Mouse (Mus musculus) MEL (cell line): Measurements from ENCODE around the gene Adgre1. TPM values are rescaled to one million over a fixed set of nuclear protein-coding genes. Genes with fewer than 3 reads are reported as not detected.

Source experiments
- DNase-seq: peaks from one replicate; pipeline ENCODE4 v3.0.0; 2011; ENCODE audit warnings: low read depth, low spot score
- H3K27ac ChIP-seq: 2 replicates; pipeline ENCODE4 v1.5.1; 2012; ENCODE audit warnings: low read depth, mild to moderate bottlenecking, control low read depth, low read length, moderate library complexity; ENCODE audit not compliant: control insufficient read depth
- H3K27me3 ChIP-seq, 2 experiments: fragments of 150-350 bp in 1 of 2; sonication (generic) in 1 of 2; 2 replicates each; pipeline ENCODE4 v1.6.1; 2012; ENCODE audit warnings: low read length in 2 of 2, mild to moderate bottlenecking in 2 of 2, improper control_type of control experiment in 1 of 2, moderate library complexity in 1 of 2; ENCODE audit not compliant: insufficient read depth in 2 of 2, control insufficient read depth in 1 of 2
- H3K36me3 ChIP-seq, 2 experiments: 2 replicates each; pipeline ENCODE4 v1.6.1; 2012 to 2014; ENCODE audit warnings: low read length in 2 of 2, improper control_type of control experiment in 1 of 2, inconsistent platforms in 1 of 2, mild to moderate bottlenecking in 1 of 2; ENCODE audit not compliant: insufficient read depth in 2 of 2, control insufficient read depth in 1 of 2
- H3K4me1 ChIP-seq, 2 experiments: fragments of 150-350 bp in 1 of 2; sonication (generic) in 1 of 2; 2 replicates each; pipeline ENCODE4 v1.6.1; 2012; ENCODE audit warnings: low read length in 2 of 2, improper control_type of control experiment in 1 of 2, mild to moderate bottlenecking in 1 of 2; ENCODE audit not compliant: insufficient read depth in 2 of 2, control insufficient read depth in 1 of 2
- H3K4me3 ChIP-seq, 2 experiments: fragments of 150-350 bp in 1 of 2; sonication (generic) in 1 of 2; 2 replicates each; pipeline ENCODE4 v1.5.1; 2012; ENCODE audit warnings: low read depth in 2 of 2, low read length in 2 of 2, mild to moderate bottlenecking in 2 of 2, moderate library complexity in 2 of 2, control low read depth in 1 of 2, improper control_type of control experiment in 1 of 2; ENCODE audit not compliant: control insufficient read depth in 1 of 2, insufficient read depth in 1 of 2
- H3K79me2 ChIP-seq: 2 replicates; pipeline ENCODE4 v1.6.1; 2012; ENCODE audit warnings: mild to moderate bottlenecking, low read length, moderate library complexity; ENCODE audit not compliant: control insufficient read depth, poor library complexity, insufficient read depth
- H3K9ac ChIP-seq: 2 replicates; pipeline ENCODE4 v1.6.1; 2012; ENCODE audit warnings: low read depth, mild to moderate bottlenecking, control low read depth, low read length, moderate library complexity; ENCODE audit not compliant: control insufficient read depth, poor library complexity, severe bottlenecking
- H3K9me3 ChIP-seq: fragments of 150-350 bp; sonication (generic); replicated peaks from 2 replicates; pipeline ENCODE4 v1.6.1; 2012; ENCODE audit warnings: mild to moderate bottlenecking, low read length, improper control_type of control experiment, moderate library complexity; ENCODE audit not compliant: insufficient read depth
- CTCF ChIP-seq, 3 experiments: IDR thresholded peaks in 2 of 3; conservative IDR thresholded peaks in 1 of 3; 2 replicates each; pipeline ENCODE4 v1.5.1; 2011 to 2012; ENCODE audit warnings: low read length in 3 of 3, low read depth in 2 of 3, mild to moderate bottlenecking in 2 of 3, improper control_type of control experiment in 1 of 3, inconsistent platforms in 1 of 3, mixed read lengths in 1 of 3, moderate library complexity in 1 of 3; ENCODE audit not compliant: control insufficient read depth in 1 of 3, insufficient read depth in 1 of 3, poor library complexity in 1 of 3, severe bottlenecking in 1 of 3
- E2F4 ChIP-seq: IDR thresholded peaks from 2 replicates; pipeline ENCODE4 v1.6.1; 2011; ENCODE audit warnings: low read depth, low read length, improper control_type of control experiment, borderline replicate concordance
- EP300 ChIP-seq, 2 experiments: IDR thresholded peaks; 2 replicates each; pipeline ENCODE4 v1.6.1; 2011; ENCODE audit warnings: improper control_type of control experiment in 2 of 2, low read length in 2 of 2, low read depth in 1 of 2, mild to moderate bottlenecking in 1 of 2
- GABPA ChIP-seq: IDR thresholded peaks from 2 replicates; pipeline ENCODE4 v1.6.1; 2012; ENCODE audit warnings: low read depth, mild to moderate bottlenecking, inconsistent platforms, low read length, improper control_type of control experiment, moderate library complexity
- GATA1 ChIP-seq: IDR thresholded peaks from 2 replicates; pipeline ENCODE4 v1.6.1; 2011; ENCODE audit warnings: low read depth, low read length, improper control_type of control experiment
- HCFC1 ChIP-seq: IDR thresholded peaks from 2 replicates; pipeline ENCODE4 v1.6.1; 2012; ENCODE audit warnings: low read depth, mild to moderate bottlenecking, inconsistent platforms, low read length, improper control_type of control experiment, moderate library complexity
- MAFK ChIP-seq: IDR thresholded peaks from 2 replicates; pipeline ENCODE4 v1.6.1; 2011; ENCODE audit warnings: low read depth, mild to moderate bottlenecking, low read length, improper control_type of control experiment, borderline replicate concordance
- MAX ChIP-seq: IDR thresholded peaks from 2 replicates; pipeline ENCODE4 v1.6.1; 2011; ENCODE audit warnings: low read length, improper control_type of control experiment
- MAZ ChIP-seq: IDR thresholded peaks from 2 replicates; pipeline ENCODE4 v1.6.1; 2012; ENCODE audit warnings: low read depth, mild to moderate bottlenecking, inconsistent platforms, low read length, improper control_type of control experiment
- MXI1 ChIP-seq: IDR thresholded peaks from 2 replicates; pipeline ENCODE4 v1.6.1; 2011; ENCODE audit warnings: mild to moderate bottlenecking, low read depth, low read length, improper control_type of control experiment
- MYB ChIP-seq: IDR thresholded peaks from 2 replicates; pipeline ENCODE4 v1.6.1; 2011; ENCODE audit warnings: mild to moderate bottlenecking, low read depth, low read length, improper control_type of control experiment
- MYC ChIP-seq: IDR thresholded peaks from 2 replicates; pipeline ENCODE4 v1.6.1; 2011; ENCODE audit warnings: low read depth, mild to moderate bottlenecking, low read length, improper control_type of control experiment, moderate library complexity
- NELFE ChIP-seq: IDR thresholded peaks from 2 replicates; pipeline ENCODE4 v1.6.1; 2011; ENCODE audit warnings: low read depth, low read length, improper control_type of control experiment
- POLR2A ChIP-seq, 2 experiments: IDR thresholded peaks; 2 replicates each; pipeline ENCODE4 v1.6.1; 2011 to 2012; ENCODE audit warnings: low read length in 2 of 2, mild to moderate bottlenecking in 2 of 2, control low read depth in 1 of 2, improper control_type of control experiment in 1 of 2, low read depth in 1 of 2, moderate library complexity in 1 of 2; ENCODE audit not compliant: control insufficient read depth in 1 of 2, insufficient read depth in 1 of 2, poor library complexity in 1 of 2
- POLR2AphosphoS2 ChIP-seq: IDR thresholded peaks from 2 replicates; pipeline ENCODE4 v1.6.1; 2011; ENCODE audit warnings: low read length, improper control_type of control experiment
- RAD21 ChIP-seq: IDR thresholded peaks from 2 replicates; pipeline ENCODE4 v1.6.1; 2011; ENCODE audit warnings: mild to moderate bottlenecking, low read depth, low read length, improper control_type of control experiment
- RCOR1 ChIP-seq: IDR thresholded peaks from 2 replicates; pipeline ENCODE4 v1.6.1; 2012; ENCODE audit warnings: low read depth, mild to moderate bottlenecking, inconsistent platforms, low read length, improper control_type of control experiment
- SIN3A ChIP-seq: IDR thresholded peaks from 2 replicates; pipeline ENCODE4 v1.6.1; 2012; ENCODE audit warnings: low read length, improper control_type of control experiment, inconsistent platforms
- SMC3 ChIP-seq: IDR thresholded peaks from 2 replicates; pipeline ENCODE4 v1.6.1; 2011; ENCODE audit warnings: low read depth, low read length, improper control_type of control experiment
- TAL1 ChIP-seq: IDR thresholded peaks from 2 replicates; pipeline ENCODE4 v1.6.1; 2012; ENCODE audit warnings: mild to moderate bottlenecking, inconsistent platforms, low read length, moderate library complexity, mixed read lengths
- TCF12 ChIP-seq: IDR thresholded peaks from 2 replicates; pipeline ENCODE4 v1.6.1; 2014; ENCODE audit warnings: low read depth, mild to moderate bottlenecking, inconsistent platforms, low read length, improper control_type of control experiment, moderate library complexity
- UBTF ChIP-seq: IDR thresholded peaks from 2 replicates; pipeline ENCODE4 v1.6.1; 2012; ENCODE audit warnings: low read depth, mild to moderate bottlenecking, inconsistent platforms, low read length, improper control_type of control experiment, moderate library complexity, borderline replicate concordance; ENCODE audit not compliant: insufficient read depth
- USF1 ChIP-seq: IDR thresholded peaks from 2 replicates; pipeline ENCODE4 v1.6.1; 2014; ENCODE audit warnings: low read depth, mild to moderate bottlenecking, inconsistent platforms, low read length, improper control_type of control experiment, moderate library complexity
- USF2 ChIP-seq, 2 experiments: IDR thresholded peaks; 2 replicates each; pipeline ENCODE4 v1.6.1; 2011 to 2012; ENCODE audit warnings: improper control_type of control experiment in 2 of 2, low read length in 2 of 2, borderline replicate concordance in 1 of 2, inconsistent platforms in 1 of 2, low read depth in 1 of 2, mild to moderate bottlenecking in 1 of 2; ENCODE audit not compliant: insufficient read depth in 1 of 2
- ZC3H11A ChIP-seq: IDR thresholded peaks from 2 replicates; pipeline ENCODE4 v1.6.1; 2012; ENCODE audit warnings: low read depth, mild to moderate bottlenecking, inconsistent platforms, low read length, improper control_type of control experiment
- ZKSCAN1 ChIP-seq: IDR thresholded peaks from 2 replicates; pipeline ENCODE4 v1.6.1; 2012; ENCODE audit warnings: low read depth, mild to moderate bottlenecking, inconsistent platforms, low read length, improper control_type of control experiment, moderate library complexity
- polyA plus RNA-seq, 2 experiments: library from polyadenylated mRNA; stranded (reverse) in 1 of 2; unstranded in 1 of 2; fragments of >175 nt in 1 of 2; fragments of >200 nt in 1 of 2; gene quantifications; 2 replicates each; pipeline versions ENCODE4 v1.2.1 to v1.2.4; 2012; ENCODE audit warnings: low replicate concordance in 2 of 2, low read depth in 1 of 2; ENCODE audit not compliant: insufficient read length in 2 of 2, insufficient read depth in 1 of 2, missing spikeins in 1 of 2
- total RNA-seq: library from RNA; depleted of rRNA; stranded (reverse); fragments of 300-350 nt; gene quantifications from 2 replicates; pipeline ENCODE4 v1.2.3, GENCODE M21; 2012

Gene Adgre1
- total and polyA plus RNA-seq, 3 experiments, result not detected

- TF ChIP-seq CTCF (IDR thresholded peaks at IDR 0.05 in 2 of 3, conservative IDR thresholded peaks at IDR 0.05 in 1 of 3; ENCODE audit: control insufficient read depth in 1 of 3, insufficient read depth in 1 of 3, low read depth in 2 of 3, low read length in 3 of 3, poor library complexity in 1 of 3, severe bottlenecking in 1 of 3), result no peak
- no peak for TF ChIP-seq ZKSCAN1
- TF ChIP-seq POLR2AphosphoS2, result no peak
- no peak for TF ChIP-seq USF1
- TF ChIP-seq RAD21, result no peak
- TF ChIP-seq TCF12, result peak; percentile 58; the same call in 1 of the 2 replicates
- no peak for TF ChIP-seq UBTF
- peak; percentile 76 for TF ChIP-seq RCOR1
- no peak for TF ChIP-seq USF2 (IDR thresholded peaks at IDR 0.05; ENCODE audit: borderline replicate concordance in 1 of 2, insufficient read depth in 1 of 2, low read depth in 1 of 2, low read length in 2 of 2)
- TF ChIP-seq GATA1, result peak; percentile 39; the same call in 1 of the 2 replicates
These were observed 11.5 kb upstream of the Adgre1 start (continued) for GRCm38 (mm10) chr17:57347017-57347416.

- H3K27me3 ChIP-seq, result no peaks in the 10 kb centered on the region; a peak in 1 of 4 replicates
- H3K9ac ChIP-seq, result no peak overlapping the region
- H3K36me3 ChIP-seq, result peaks cover 0 to 8% of the 10 kb centered on the region in 2 experiments; a peak in 2 of 4 replicates
- no peak overlapping the region for H3K4me3 ChIP-seq
- no peaks in the 10 kb centered on the region for H3K9me3 ChIP-seq
- H3K27ac ChIP-seq, result no peak overlapping the region
- DNase-seq, result peak; percentile 68
- H3K4me1 ChIP-seq, result peaks cover 3 to 16% of the 10 kb centered on the region in 2 experiments
- no peaks in the 10 kb centered on the region for H3K79me2 ChIP-seq
- peak; percentile 50; the same call in 1 of the 2 replicates for TF ChIP-seq MAX
- TF ChIP-seq TAL1, result peak; percentile 29
- peak in 1 of 2 experiments; percentile 8; a peak in 1 of 4 replicates for TF ChIP-seq EP300 (IDR thresholded peaks at IDR 0.05; ENCODE audit: low read depth in 1 of 2, low read length in 2 of 2)
- TF ChIP-seq MYC, result 0 out of 2 replicates have a peak, but pooled peaks have one; percentile 27
- TF ChIP-seq MAZ, result no peak
- TF ChIP-seq, all 39 proteins: peak for 4
These were observed 10.7 kb upstream of the Adgre1 start for GRCm38 (mm10) chr17:57347781-57348180.

GRCm38 (mm10) chr17:57349067-57349466, 9.4 kb upstream of the Adgre1 start:
- Histone ChIP-seq H3K27me3 (no peaks in the 10 kb centered on the region; a peak in 1 of 4 replicates), H3K36me3 (peaks cover 0 to 8% of the 10 kb centered on the region in 2 experiments; a peak in 2 of 4 replicates), H3K9ac (no peak overlapping the region), H3K27ac (no peak overlapping the region), H3K79me2 (no peaks in the 10 kb centered on the region), H3K4me1 (peaks cover 3 to 15% of the 10 kb centered on the region in 2 experiments), H3K9me3 (no peaks in the 10 kb centered on the region), H3K4me3 (no peak overlapping the region)
- no peak for DNase-seq
- no peak for TF ChIP-seq MAFK
- no peak for TF ChIP-seq POLR2A (IDR thresholded peaks at IDR 0.05; ENCODE audit: control insufficient read depth in 1 of 2, insufficient read depth in 1 of 2, low read depth in 1 of 2, low read length in 2 of 2, poor library complexity in 1 of 2)
- TF ChIP-seq CTCF (IDR thresholded peaks at IDR 0.05 in 2 of 3, conservative IDR thresholded peaks at IDR 0.05 in 1 of 3; ENCODE audit: control insufficient read depth in 1 of 3, insufficient read depth in 1 of 3, low read depth in 2 of 3, low read length in 3 of 3, poor library complexity in 1 of 3, severe bottlenecking in 1 of 3), result no peak
- no peak for TF ChIP-seq NELFE
- no peak for TF ChIP-seq MAZ
- TF ChIP-seq SMC3, result no peak
- no peak for TF ChIP-seq GABPA
- TF ChIP-seq TAL1, result no peak
- TF ChIP-seq MYB, result no peak
- TF ChIP-seq E2F4, result no peak
- no peak for TF ChIP-seq SIN3A
- TF ChIP-seq EP300 (IDR thresholded peaks at IDR 0.05; ENCODE audit: low read depth in 1 of 2, low read length in 2 of 2), result no peak
- no peak for TF ChIP-seq HCFC1
- TF ChIP-seq MXI1, result no peak
- no peak for TF ChIP-seq ZKSCAN1
- no peak for TF ChIP-seq TCF12
- TF ChIP-seq ZC3H11A, result no peak
